Mouse (Mus musculus) MEL (cell line): Measurements from ENCODE around the gene Uqcrfs1.

ENCODE experiments used
- CTCF ChIP-seq, 3 experiments: IDR thresholded peaks in 2 of 3; conservative IDR thresholded peaks in 1 of 3; 2 replicates each; pipeline ENCODE4 v1.5.1; 2011 to 2012; ENCODE audit warnings: low read length in 3 of 3, low read depth in 2 of 3, mild to moderate bottlenecking in 2 of 3, improper control_type of control experiment in 1 of 3, inconsistent platforms in 1 of 3, mixed read lengths in 1 of 3, moderate library complexity in 1 of 3; ENCODE audit not compliant: control insufficient read depth in 1 of 3, insufficient read depth in 1 of 3, poor library complexity in 1 of 3, severe bottlenecking in 1 of 3
- E2F4 ChIP-seq: IDR thresholded peaks from 2 replicates; pipeline ENCODE4 v1.6.1; 2011; ENCODE audit warnings: low read depth, low read length, improper control_type of control experiment, borderline replicate concordance
- EP300 ChIP-seq, 2 experiments: IDR thresholded peaks; 2 replicates each; pipeline ENCODE4 v1.6.1; 2011; ENCODE audit warnings: improper control_type of control experiment in 2 of 2, low read length in 2 of 2, low read depth in 1 of 2, mild to moderate bottlenecking in 1 of 2
- MAX ChIP-seq: IDR thresholded peaks from 2 replicates; pipeline ENCODE4 v1.6.1; 2011; ENCODE audit warnings: low read length, improper control_type of control experiment
- MYC ChIP-seq: IDR thresholded peaks from 2 replicates; pipeline ENCODE4 v1.6.1; 2011; ENCODE audit warnings: low read depth, mild to moderate bottlenecking, low read length, improper control_type of control experiment, moderate library complexity
- POLR2A ChIP-seq, 2 experiments: IDR thresholded peaks; 2 replicates each; pipeline ENCODE4 v1.6.1; 2011 to 2012; ENCODE audit warnings: low read length in 2 of 2, mild to moderate bottlenecking in 2 of 2, control low read depth in 1 of 2, improper control_type of control experiment in 1 of 2, low read depth in 1 of 2, moderate library complexity in 1 of 2; ENCODE audit not compliant: control insufficient read depth in 1 of 2, insufficient read depth in 1 of 2, poor library complexity in 1 of 2

GRCm38 (mm10) chr13:30570182-30570581 lies 25.0 kb upstream of the Uqcrfs1 start:
- TF ChIP-seq E2F4 (no peak), POLR2A (IDR thresholded peaks at IDR 0.05; ENCODE audit: control insufficient read depth in 1 of 2, insufficient read depth in 1 of 2, low read depth in 1 of 2, low read length in 2 of 2, poor library complexity in 1 of 2) (no peak), EP300 (IDR thresholded peaks at IDR 0.05; ENCODE audit: low read depth in 1 of 2, low read length in 2 of 2) (no peak), CTCF (IDR thresholded peaks at IDR 0.05 in 2 of 3, conservative IDR thresholded peaks at IDR 0.05 in 1 of 3; ENCODE audit: control insufficient read depth in 1 of 3, insufficient read depth in 1 of 3, low read depth in 2 of 3, low read length in 3 of 3, poor library complexity in 1 of 3, severe bottlenecking in 1 of 3) (no peak), MYC (no peak), MAX (no peak)
